Mouse (Mus musculus) hindbrain, postnatal 0 days (tissue): Measurements from ENCODE around the gene Gadd45gip1. TPM values are rescaled to one million over a fixed set of nuclear protein-coding genes. Genes with fewer than 3 reads are reported as not detected.

Experiments
- ATAC-seq: fragments of 200-750 bp; cut with Nextera tagmentation; 2 replicates; pipeline ENCODE4 v1.8.0; 2017; ENCODE audit warnings: mild to moderate bottlenecking, moderate TSS enrichment, moderate library complexity
- DNase-seq: peaks from one replicate; pipeline ENCODE4 v3.0.0-alpha.2; 2015; ENCODE audit warnings: low spot score
- H3K27ac ChIP-seq: fragments of 300-500 bp; sonication (generic); 2 replicates; pipeline ENCODE4 v1.5.1; 2014; ENCODE audit warnings: mild to moderate bottlenecking
- H3K27me3 ChIP-seq: fragments of 300-500 bp; sonication (generic); 2 replicates; pipeline ENCODE4 v1.6.1; 2014; ENCODE audit warnings: low read length, mixed read lengths; ENCODE audit not compliant: insufficient read depth
- H3K36me3 ChIP-seq: fragments of 300-500 bp; sonication (generic); 2 replicates; pipeline ENCODE4 v1.6.1; 2014; ENCODE audit warnings: low read length, mixed read lengths; ENCODE audit not compliant: insufficient read depth
- H3K4me1 ChIP-seq: fragments of 300-500 bp; sonication (generic); 2 replicates; pipeline ENCODE4 v1.6.1; 2014; ENCODE audit warnings: antibody characterized with exemption, low read length, mixed read lengths; ENCODE audit not compliant: insufficient read depth
- H3K4me2 ChIP-seq: fragments of 300-500 bp; sonication (generic); 2 replicates; pipeline ENCODE4 v1.6.1; 2014; ENCODE audit warnings: low read depth, mild to moderate bottlenecking, low read length, moderate library complexity, mixed read lengths
- H3K4me3 ChIP-seq: fragments of 300-500 bp; sonication (generic); 2 replicates; pipeline ENCODE4 v1.5.1; 2014; ENCODE audit warnings: low read length
- H3K9ac ChIP-seq: fragments of 300-500 bp; sonication (generic); replicated peaks from 2 replicates; pipeline ENCODE4 v1.6.1; 2014; ENCODE audit warnings: mild to moderate bottlenecking, low read length, moderate library complexity, mixed read lengths
- H3K9me3 ChIP-seq: fragments of 300-500 bp; sonication (generic); 2 replicates; pipeline ENCODE4 v1.6.1; 2016; ENCODE audit warnings: low read length, mixed read lengths
- CTCF ChIP-seq: IDR thresholded peaks from 2 replicates; pipeline ENCODE4 v1.5.1; 2016; ENCODE audit warnings: antibody characterized with exemption, control low read depth, low read depth
- WGBS: fragments of 180-500 bp; shearing (Covaris S2); extraction: QIAGEN DNeasy Blood & Tissue Kit; methylation state at CpG from one replicate; pipeline ENCODE4 v1.1.7; 2014; 5-methylcytosine and 5-hydroxymethylcytosine counted together
- polyA plus RNA-seq: library from polyadenylated mRNA; unstranded; fragments of >200 nt; fragmentation: Nextera tagmentation; extraction: Ambion mirVana; gene quantifications from 2 replicates; pipeline ENCODE4 v1.2.1, GENCODE M21; 2015
- total RNA-seq: library from RNA; depleted of rRNA; stranded (reverse); fragments of >200 nt; gene quantifications from 2 replicates; pipeline ENCODE4 v1.2.3, GENCODE M21; 2014

The Gadd45gip1 gene
- total and polyA plus RNA-seq, 2 experiments from 2014 or later: 34.1 to 43.4 TPM

- DNase-seq (no peak), ATAC-seq (no peak)
- Histone ChIP-seq H3K4me2 (peak overlapping the region; percentile 89), H3K9me3 (no peaks in the 10 kb centered on the region), H3K27me3 (no peaks in the 10 kb centered on the region), H3K4me3 (peak overlapping the region; percentile 94), H3K36me3 (peaks cover 41% of the 10 kb centered on the region), H3K27ac (no peak overlapping the region), H3K4me1 (peaks cover 10% of the 10 kb centered on the region), H3K9ac (peak overlapping the region; percentile 92; the same call in 1 of the 2 replicates)
- TF ChIP-seq CTCF: no peak
- WGBS: 89% methylated on average over 9 of the region's 9 CpGs
These were observed 13.2 kb downstream of the Gadd45gip1 start for GRCm38 (mm10) chr8:84844397-84845070.

GRCm38 (mm10) chr8:84845355-84846093, 14.2 kb downstream of the Gadd45gip1 start:
- ATAC-seq (no peak), DNase-seq (peak; percentile 71)
- whole genome bisulfite sequencing: 12% methylated on average over 12 of the region's 12 CpGs
- H3K9ac ChIP-seq: peak overlapping the region; percentile 92
- H3K4me1 ChIP-seq: peaks cover 9% of the 10 kb centered on the region
- H3K27me3 ChIP-seq: no peaks in the 10 kb centered on the region
- H3K4me3 ChIP-seq: peak overlapping the region; percentile 94
- TF ChIP-seq CTCF: peak; percentile 69
- H3K9me3 ChIP-seq: no peaks in the 10 kb centered on the region
- peaks cover 41% of the 10 kb centered on the region for H3K36me3 ChIP-seq
- peak overlapping the region; percentile 89 for H3K27ac ChIP-seq
- H3K4me2 ChIP-seq: peak overlapping the region; percentile 89

GRCm38 (mm10) chr8:84846094-84846721, 14.9 kb downstream of the Gadd45gip1 start:
- no peak for TF ChIP-seq CTCF

GRCm38 (mm10) chr8:84846722-84847572, 15.6 kb downstream of the Gadd45gip1 start, which contains the start of gene Calr:
Gene Calr, minus strand, starts transcription at chr8:84846934.
- peak; percentile 44 for TF ChIP-seq CTCF
- Histone ChIP-seq H3K9me3 (no peaks in the 10 kb centered on the region), H3K9ac (peak within 1 kb of the TSS; percentile 92), H3K4me1 (peaks cover 9% of the 10 kb centered on the region), H3K27me3 (no peaks in the 10 kb centered on the region), H3K36me3 (peaks cover 31% of the 10 kb centered on the region), H3K4me3 (peak within 1 kb of the TSS; percentile 94), H3K27ac (peak within 1 kb of the TSS; percentile 89), H3K4me2 (peak within 1 kb of the TSS; percentile 89)
- DNase-seq (peak; percentile 100), ATAC-seq (peak; percentile 99)
- WGBS: under 1% methylated on average over 55 of the region's 55 CpGs

More at GRCm38 (mm10) chr8:84846094-84846721, 14.9 kb downstream of the Gadd45gip1 start:
- under 1% methylated on average over 30 of the region's 30 CpGs for WGBS
- no peak for ATAC-seq
- Histone ChIP-seq H3K27me3 (no peaks in the 10 kb centered on the region), H3K9me3 (no peaks in the 10 kb centered on the region), H3K4me3 (peak overlapping the region; percentile 94), H3K9ac (peak overlapping the region; percentile 92), H3K27ac (peak overlapping the region; percentile 89), H3K4me2 (peak overlapping the region; percentile 89), H3K36me3 (peaks cover 39% of the 10 kb centered on the region), H3K4me1 (peaks cover 9% of the 10 kb centered on the region)
- peak; percentile 36 for DNase-seq

GRCm38 (mm10) chr8:84847684-84848435, 16.5 kb downstream of the Gadd45gip1 start:
- Histone ChIP-seq H3K27ac (peak overlapping the region; percentile 73), H3K4me2 (peak overlapping the region; percentile 62), H3K4me3 (peak overlapping the region; percentile 94; the same call in 1 of the 2 replicates), H3K4me1 (peaks cover 9% of the 10 kb centered on the region), H3K36me3 (peaks cover 22% of the 10 kb centered on the region), H3K9ac (peak overlapping the region; percentile 59), H3K9me3 (no peaks in the 10 kb centered on the region), H3K27me3 (no peaks in the 10 kb centered on the region)
- ATAC-seq (no peak), DNase-seq (no peak)
- TF ChIP-seq CTCF: no peak
- WGBS: 40% methylated on average over 6 of the region's 6 CpGs
